Mouse (Mus musculus) ES-Bruce4 (cell line): Measurements from ENCODE around the gene Ercc6. TPM values are rescaled to one million over a fixed set of nuclear protein-coding genes. Genes with fewer than 3 reads are reported as not detected.

Source experiments
- H3K27ac ChIP-seq: 2 replicates; pipeline ENCODE4 v1.5.1; 2012; ENCODE audit warnings: low read length, inconsistent platforms; ENCODE audit not compliant: insufficient read depth
- H3K27me3 ChIP-seq: 2 replicates; pipeline ENCODE4 v1.6.1; 2012; ENCODE audit warnings: mild to moderate bottlenecking, low read length, inconsistent platforms; ENCODE audit not compliant: control insufficient read depth, poor library complexity, insufficient read depth, severe bottlenecking
- H3K36me3 ChIP-seq: 2 replicates; pipeline ENCODE4 v1.6.1; 2012; ENCODE audit warnings: inconsistent platforms, mild to moderate bottlenecking, low read length, moderate library complexity; ENCODE audit not compliant: control insufficient read depth, poor library complexity, insufficient read depth, severe bottlenecking
- H3K4me1 ChIP-seq: one replicate; pipeline ENCODE4 v1.8.1; 2011; ENCODE audit warnings: low read length; ENCODE audit not compliant: control insufficient read depth, insufficient read depth
- H3K4me3 ChIP-seq: 2 replicates; pipeline ENCODE4 v1.5.1; 2011; ENCODE audit warnings: low read depth, mild to moderate bottlenecking, low read length
- H3K9ac ChIP-seq: 2 replicates; pipeline ENCODE4 v1.6.1; 2012; ENCODE audit warnings: low read depth, mild to moderate bottlenecking, inconsistent platforms; ENCODE audit not compliant: poor library complexity, severe bottlenecking
- H3K9me3 ChIP-seq: replicated peaks from 2 replicates; pipeline ENCODE4 v1.6.1; 2012; ENCODE audit warnings: mild to moderate bottlenecking, low read length, inconsistent platforms; ENCODE audit not compliant: control insufficient read depth, poor library complexity, insufficient read depth, severe bottlenecking
- CTCF ChIP-seq: IDR thresholded peaks from one replicate; pipeline ENCODE4 v1.8.1; 2011; ENCODE audit warnings: low read depth, low read length
- EP300 ChIP-seq: IDR thresholded peaks from 2 replicates; pipeline ENCODE4 v1.6.1; 2011; ENCODE audit warnings: low read depth, low read length; ENCODE audit not compliant: insufficient read depth
- POLR2A ChIP-seq: IDR thresholded peaks from one replicate; pipeline ENCODE4 v1.8.1; 2011; ENCODE audit warnings: low read length; ENCODE audit not compliant: insufficient read depth
- polyA plus RNA-seq: library from polyadenylated mRNA; stranded (reverse); fragments of >200 nt; gene quantifications from 2 replicates; pipeline ENCODE4 v1.2.4, GENCODE M21; 2011; ENCODE audit warnings: low read depth; ENCODE audit not compliant: missing spikeins, insufficient read depth, insufficient read length

The Ercc6 gene
- polyA plus RNA-seq, 1 experiment = 22.8 TPM

GRCm38 (mm10) chr14:32551854-32552253 is 38.5 kb downstream of the Ercc6 start:
- no peaks in the 10 kb centered on the region for H3K4me1 ChIP-seq
- no peak overlapping the region for H3K4me3 ChIP-seq
- H3K9ac ChIP-seq = no peak overlapping the region
- no peak overlapping the region for H3K27ac ChIP-seq
- no peaks in the 10 kb centered on the region; the same call in 1 of the 2 replicates for H3K36me3 ChIP-seq
- H3K9me3 ChIP-seq = no peaks in the 10 kb centered on the region
- TF ChIP-seq POLR2A (no peak), CTCF (peak; percentile 13)
- no peaks in the 10 kb centered on the region for H3K27me3 ChIP-seq

GRCm38 (mm10) chr14:32553198-32553903 is 40.0 kb downstream of the Ercc6 start:
- Histone ChIP-seq H3K9me3 (no peaks in the 10 kb centered on the region), H3K9ac (no peak overlapping the region), H3K27me3 (no peaks in the 10 kb centered on the region), H3K4me3 (no peak overlapping the region), H3K4me1 (no peaks in the 10 kb centered on the region), H3K36me3 (peaks cover 1% of the 10 kb centered on the region; the same call in 1 of the 2 replicates), H3K27ac (no peak overlapping the region)
- TF ChIP-seq CTCF (no peak), EP300 (no peak), POLR2A (no peak)

GRCm38 (mm10) chr14:32554860-32555526 is 41.7 kb downstream of the Ercc6 start:
- no peak for TF ChIP-seq CTCF
- no peak for TF ChIP-seq EP300
- TF ChIP-seq POLR2A = no peak
- H3K9me3 ChIP-seq = no peaks in the 10 kb centered on the region
- no peak overlapping the region for H3K4me3 ChIP-seq
- no peak overlapping the region for H3K27ac ChIP-seq
- H3K4me1 ChIP-seq = no peaks in the 10 kb centered on the region
- H3K36me3 ChIP-seq = peaks cover 3% of the 10 kb centered on the region
- no peak overlapping the region for H3K9ac ChIP-seq
- no peaks in the 10 kb centered on the region for H3K27me3 ChIP-seq

GRCm38 (mm10) chr14:32561428-32561827 is 48.1 kb downstream of the Ercc6 start:
- H3K9ac ChIP-seq = no peak overlapping the region
- TF ChIP-seq EP300 (no peak), CTCF (no peak), POLR2A (no peak)
- H3K9me3 ChIP-seq = no peaks in the 10 kb centered on the region
- no peak overlapping the region for H3K27ac ChIP-seq
- H3K27me3 ChIP-seq = no peaks in the 10 kb centered on the region
- peaks cover 3% of the 10 kb centered on the region; the same call in 1 of the 2 replicates for H3K36me3 ChIP-seq
- no peaks in the 10 kb centered on the region for H3K4me1 ChIP-seq
- no peak overlapping the region for H3K4me3 ChIP-seq

- H3K4me1 ChIP-seq = no peaks in the 10 kb centered on the region
- no peak overlapping the region for H3K27ac ChIP-seq
- no peaks in the 10 kb centered on the region; the same call in 1 of the 2 replicates for H3K36me3 ChIP-seq
- H3K27me3 ChIP-seq = no peaks in the 10 kb centered on the region
- H3K9ac ChIP-seq = no peak overlapping the region
- TF ChIP-seq POLR2A (no peak), CTCF (no peak), EP300 (no peak)
- no peak overlapping the region for H3K4me3 ChIP-seq
- H3K9me3 ChIP-seq = no peaks in the 10 kb centered on the region
Measured at GRCm38 (mm10) chr14:32563661-32564060, 50.3 kb downstream of the Ercc6 start.

GRCm38 (mm10) chr14:32572519-32572918 is 59.2 kb downstream of the Ercc6 start:
- H3K4me1 ChIP-seq = no peaks in the 10 kb centered on the region
- no peaks in the 10 kb centered on the region for H3K9me3 ChIP-seq
- TF ChIP-seq POLR2A (no peak), CTCF (no peak), EP300 (no peak)
- no peak overlapping the region for H3K9ac ChIP-seq
- H3K4me3 ChIP-seq = no peak overlapping the region
- no peak overlapping the region for H3K27ac ChIP-seq
- H3K36me3 ChIP-seq = no peaks in the 10 kb centered on the region; the same call in 1 of the 2 replicates
- H3K27me3 ChIP-seq = no peaks in the 10 kb centered on the region
